Mouse (Mus musculus): Measurements from ENCODE around the gene Ccdc167.

Gene Ccdc167

DNA sequence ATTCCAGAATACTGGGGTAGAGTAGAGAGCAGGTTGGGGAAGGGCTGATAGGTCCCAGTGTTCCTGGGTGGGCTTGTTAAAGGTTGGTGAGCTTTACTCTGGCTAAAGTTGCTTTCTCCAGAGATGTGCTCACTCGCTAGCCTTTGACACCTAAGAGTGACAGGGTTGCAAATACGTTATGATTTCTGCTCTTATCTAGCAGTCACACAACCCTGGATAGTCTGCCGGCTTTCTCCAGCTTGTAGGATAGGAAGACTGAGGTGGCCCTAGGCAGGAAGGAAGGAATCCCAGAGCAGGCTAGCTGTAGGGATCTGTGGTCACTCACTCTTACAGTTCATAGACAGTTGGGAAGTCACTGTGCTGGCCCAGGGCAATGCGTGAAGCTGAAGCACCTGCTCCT lies 32.6 kb downstream of the Ccdc167 start:
- no peak for DNase-seq

DNA sequence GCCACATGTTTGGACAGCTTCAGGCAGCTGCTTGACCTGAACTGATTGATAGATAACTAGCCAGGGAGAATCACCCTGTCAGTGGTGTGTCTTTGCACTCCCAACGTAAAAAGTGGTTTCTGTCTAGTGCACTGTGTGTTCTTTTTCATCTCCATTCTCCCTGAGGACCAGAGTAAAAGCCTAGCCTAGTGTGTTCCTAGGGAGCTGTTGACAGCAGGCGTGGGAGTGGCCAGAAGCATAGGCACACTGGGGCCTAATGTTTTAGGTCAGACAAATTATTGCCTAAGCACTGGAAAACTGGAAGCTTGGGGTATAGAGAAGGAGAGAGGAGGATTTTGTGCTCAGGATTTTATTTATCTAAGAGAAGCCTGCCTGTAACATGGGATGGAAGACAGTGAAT lies 33.7 kb downstream of the Ccdc167 start:
- DNase-seq = no peak

DNA sequence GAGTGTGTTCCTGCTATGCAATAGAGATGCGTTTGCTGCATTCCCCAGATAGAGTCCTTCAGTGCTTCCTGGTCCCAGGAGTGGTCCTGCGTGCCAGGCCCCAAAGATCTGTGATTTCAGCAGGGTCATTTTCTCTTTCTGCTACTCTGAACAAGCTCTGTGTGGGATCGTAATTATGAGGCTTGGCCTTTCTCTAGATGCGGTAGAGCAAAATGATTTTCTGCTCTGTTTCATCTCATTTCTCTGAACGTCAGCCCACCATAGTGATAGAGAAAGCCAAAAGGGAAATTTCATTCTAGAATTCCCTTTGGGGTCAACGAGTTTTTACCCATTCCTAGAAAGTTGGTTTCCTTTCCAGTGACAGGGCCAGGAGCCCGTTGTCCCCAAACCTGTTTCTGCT lies 34.6 kb downstream of the Ccdc167 start:
- no peak for DNase-seq

DNA sequence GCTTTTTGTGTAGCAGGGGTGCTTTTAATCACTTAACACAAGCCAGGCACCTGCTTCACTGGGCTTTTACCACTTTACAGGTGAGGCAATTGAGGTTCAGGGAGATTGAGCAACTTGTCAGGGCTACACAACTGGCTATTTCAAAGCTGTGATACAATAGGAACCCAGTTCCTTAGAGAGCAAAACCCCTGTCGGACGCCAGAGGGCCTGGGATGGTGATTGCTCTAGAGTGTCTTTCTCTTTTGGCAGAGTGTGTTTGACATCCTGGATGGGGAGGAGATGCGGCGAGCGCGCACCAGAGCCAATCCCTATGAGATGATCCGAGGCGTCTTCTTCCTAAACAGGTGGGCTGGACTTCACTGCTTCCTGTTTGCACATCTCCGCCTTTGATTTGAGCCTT lies 35.2 kb downstream of the Ccdc167 start:
- DNase-seq = no peak

DNA sequence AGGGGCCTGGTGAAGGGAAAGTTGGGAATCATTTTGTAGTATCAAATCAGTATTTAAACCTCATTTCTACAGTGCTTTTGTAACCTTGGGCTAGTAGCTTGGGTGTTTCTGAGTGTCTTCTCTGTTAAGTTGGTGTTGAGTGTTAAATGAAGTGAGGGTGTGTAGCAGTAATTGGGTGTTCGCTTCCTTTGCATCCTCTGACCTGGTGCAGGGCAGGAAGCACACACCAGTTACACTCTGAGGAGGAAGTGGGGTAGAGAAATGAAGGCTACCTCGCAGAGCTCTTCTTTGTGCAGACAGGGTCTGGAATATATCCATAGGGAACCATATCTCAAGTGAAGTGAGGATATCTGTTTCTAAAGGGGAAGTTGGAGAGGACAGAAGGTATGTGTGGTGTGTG lies 35.9 kb downstream of the Ccdc167 start:
- DNase-seq = no peak

DNA sequence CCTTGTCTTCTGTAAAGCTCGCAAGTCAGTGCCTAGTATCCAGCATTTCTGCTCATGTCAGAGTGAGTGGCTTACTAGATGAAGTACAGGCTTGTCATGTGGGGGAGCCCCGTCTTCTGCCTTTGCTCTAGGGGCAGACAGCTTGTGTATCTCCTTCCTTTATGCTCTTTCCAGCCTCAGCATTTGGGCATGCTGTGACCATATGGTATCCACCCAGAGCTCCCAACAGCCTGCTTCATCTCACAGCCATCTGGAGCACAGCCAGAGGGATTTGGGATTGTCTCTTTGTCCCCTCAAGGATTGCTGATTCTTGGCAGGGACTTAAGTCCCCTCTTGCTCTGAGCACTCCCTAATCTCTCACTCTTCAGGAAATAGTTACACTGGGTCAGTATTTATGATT lies 36.7 kb downstream of the Ccdc167 start:
- peak; percentile 26 for DNase-seq

DNA sequence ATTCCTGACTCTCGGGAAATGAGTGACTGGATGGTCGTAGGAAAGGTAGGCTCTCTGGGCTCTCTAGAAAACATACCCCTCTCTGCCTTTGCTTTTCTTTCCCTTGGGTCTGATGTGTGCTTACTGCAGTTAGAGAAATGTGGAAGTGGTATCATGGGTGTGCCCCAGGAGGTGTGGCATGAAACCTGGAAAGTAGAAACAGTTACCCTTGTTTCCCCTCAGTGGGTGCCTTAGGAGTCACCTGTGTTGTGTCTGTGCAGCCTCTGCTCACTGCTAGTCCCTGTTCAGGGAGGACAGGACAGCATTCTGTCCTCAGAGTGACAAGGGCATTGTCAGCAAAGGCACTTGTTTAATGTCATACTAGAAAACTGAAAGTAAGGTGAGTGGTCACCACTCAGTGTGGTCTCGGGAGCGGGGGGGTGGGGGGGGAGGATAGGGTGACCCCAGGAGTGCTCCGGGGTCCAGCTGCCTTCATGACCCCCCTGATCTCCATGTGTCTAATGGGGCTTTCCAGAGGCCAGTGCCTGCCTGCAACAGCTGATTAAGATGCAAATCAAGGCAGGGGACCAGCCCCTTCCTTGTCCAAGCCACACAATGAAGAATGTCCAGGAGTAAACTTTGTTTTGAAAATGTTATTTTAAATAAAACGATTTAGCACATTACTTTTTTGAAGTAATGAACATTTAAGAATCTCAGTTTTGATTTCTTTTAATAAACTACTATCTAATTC lies 37.6 kb downstream of the Ccdc167 start:
- DNase-seq = no peak

DNA sequence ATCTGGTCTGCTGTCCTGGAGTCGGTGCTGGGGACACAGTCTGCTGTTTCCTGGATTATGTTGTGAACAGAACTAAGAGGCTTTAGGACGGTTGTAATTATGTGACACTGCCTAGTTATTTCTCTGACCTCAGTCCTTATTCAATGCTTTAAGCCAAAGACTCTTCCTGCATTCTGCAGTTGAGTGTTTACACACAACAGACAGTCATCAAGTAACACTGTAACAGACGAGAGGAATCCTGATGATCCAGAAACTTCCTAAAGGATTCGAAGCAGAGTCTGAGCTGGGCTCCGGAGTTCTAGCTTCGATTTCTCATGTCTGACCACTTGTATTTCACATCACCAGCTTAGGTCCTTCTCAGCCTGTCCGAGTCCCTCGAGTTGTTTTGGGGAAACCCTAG lies 38.3 kb downstream of the Ccdc167 start:
- no peak for DNase-seq

DNA sequence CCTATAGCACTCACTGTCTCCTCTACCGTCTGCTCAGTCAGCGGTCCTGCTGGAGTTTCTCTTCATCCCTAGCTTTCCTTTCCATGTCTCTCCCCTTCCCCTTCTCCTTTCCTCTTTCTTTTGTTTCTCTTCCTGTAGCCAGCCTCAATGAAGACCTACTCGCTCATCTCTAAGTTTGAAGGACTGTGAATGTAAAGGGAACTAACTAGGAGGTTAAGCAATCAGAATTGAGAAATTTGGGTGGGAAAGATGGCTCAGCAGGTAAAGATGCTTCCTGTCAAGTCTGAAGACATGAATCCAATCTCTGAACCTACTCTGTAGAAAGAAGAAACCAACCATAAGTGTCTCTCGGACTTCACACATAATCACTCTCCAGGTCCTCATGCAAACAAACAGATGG lies 43.5 kb downstream of the Ccdc167 start:
- no peak for DNase-seq

DNA sequence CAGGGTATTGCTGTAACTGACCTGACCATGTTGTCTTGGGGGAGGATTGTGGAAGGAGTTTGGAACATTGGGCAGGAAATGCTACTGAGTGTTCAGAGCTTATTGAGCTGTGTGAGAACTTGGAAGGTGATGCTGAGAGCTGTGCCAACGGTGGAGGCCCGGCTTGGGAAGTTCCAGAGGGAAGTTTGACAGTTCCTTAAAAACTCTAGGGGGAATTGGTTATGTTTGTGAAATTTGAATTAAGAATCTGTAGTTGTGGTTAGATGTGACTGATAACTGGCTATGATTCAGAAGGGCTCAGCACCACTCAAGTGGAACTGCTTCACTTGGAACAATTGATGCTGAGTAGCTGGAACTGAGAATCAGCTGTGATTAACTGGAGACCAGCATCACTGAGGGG lies 45.8 kb downstream of the Ccdc167 start:
- no peak for DNase-seq

DNA sequence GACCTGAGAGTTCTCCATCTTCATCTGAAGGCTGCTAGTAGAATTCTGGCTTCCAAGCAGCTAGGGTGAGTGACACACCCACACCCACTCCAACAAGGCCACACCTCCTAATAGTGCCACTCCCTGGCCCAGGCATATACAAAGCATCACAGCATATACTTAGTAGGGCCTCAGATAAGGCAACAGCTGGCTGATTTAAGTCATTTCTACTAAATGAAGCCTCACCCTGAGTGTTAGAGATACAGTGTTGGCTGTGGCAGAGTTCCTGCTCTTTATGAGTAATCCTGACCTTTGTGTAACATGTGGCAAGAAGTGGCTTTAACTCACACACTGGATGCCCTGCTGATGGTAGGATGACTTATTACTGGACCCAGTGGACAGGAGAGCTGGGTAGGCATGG lies 46.9 kb downstream of the Ccdc167 start:
- DNase-seq = no peak

DNA sequence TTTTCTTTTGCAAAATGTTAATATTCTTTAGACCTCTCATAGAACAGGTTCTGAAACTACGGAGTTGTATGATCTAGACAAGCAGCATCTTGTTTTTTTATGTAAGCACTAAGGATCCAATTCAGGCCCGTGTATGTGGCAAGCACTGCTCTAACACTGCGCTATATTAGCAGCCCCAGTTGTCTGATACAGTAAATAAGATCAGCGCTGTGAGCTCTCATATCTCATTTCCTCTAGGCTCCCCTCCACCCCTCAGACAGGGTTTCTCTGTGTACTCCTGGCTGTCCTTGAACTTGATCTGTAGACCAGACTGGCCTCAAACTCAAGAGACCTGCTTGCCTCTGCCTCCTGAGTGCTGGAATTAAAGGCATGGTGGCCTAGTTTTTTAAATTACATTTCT lies 47.8 kb downstream of the Ccdc167 start:
- no peak for DNase-seq

DNA sequence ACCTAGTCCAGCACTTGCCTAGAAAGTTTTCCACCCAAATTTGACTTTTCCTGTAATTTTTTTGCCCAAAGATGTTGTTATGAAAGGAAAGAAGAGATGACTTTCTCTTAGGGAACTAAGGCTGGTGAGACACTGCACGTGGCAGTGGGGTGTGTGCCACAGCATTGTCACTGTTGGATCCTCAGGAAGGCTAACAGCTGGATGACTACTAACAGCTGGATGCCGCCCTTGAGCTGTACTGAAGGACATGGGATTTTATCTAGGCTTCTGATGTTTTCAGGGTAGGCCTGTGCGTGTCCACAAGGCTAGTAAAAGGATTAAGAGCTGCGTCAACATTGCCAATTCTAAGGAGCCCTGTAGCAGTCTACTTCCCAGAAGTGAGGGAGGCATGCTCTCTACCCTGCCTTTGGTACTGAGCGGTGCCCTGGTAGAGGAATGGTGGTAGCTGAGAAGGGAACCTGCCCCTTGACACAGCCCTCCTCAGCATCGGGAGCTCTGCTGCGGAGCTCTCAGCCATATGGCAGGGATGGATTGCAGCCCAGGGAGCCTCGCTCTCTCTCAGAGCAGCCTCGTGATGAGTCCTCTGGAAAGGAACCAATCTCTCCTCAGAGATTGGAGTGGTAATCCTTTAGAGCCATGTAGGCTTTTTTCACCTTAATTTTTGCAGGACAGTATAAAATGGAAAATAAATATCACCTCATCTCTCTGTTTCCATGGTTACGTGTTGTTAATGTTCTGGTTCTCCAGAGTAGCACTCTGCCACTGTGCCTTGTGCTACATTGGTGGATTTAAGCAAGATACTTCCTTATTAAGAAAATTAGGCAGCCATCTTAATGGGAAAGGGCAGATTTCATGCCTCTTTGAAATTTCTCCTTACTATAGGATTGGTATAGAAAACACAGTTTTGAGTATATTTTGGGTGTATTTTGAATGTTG lies 48.5 kb downstream of the Ccdc167 start:
- peak; percentile 35 for DNase-seq

DNA sequence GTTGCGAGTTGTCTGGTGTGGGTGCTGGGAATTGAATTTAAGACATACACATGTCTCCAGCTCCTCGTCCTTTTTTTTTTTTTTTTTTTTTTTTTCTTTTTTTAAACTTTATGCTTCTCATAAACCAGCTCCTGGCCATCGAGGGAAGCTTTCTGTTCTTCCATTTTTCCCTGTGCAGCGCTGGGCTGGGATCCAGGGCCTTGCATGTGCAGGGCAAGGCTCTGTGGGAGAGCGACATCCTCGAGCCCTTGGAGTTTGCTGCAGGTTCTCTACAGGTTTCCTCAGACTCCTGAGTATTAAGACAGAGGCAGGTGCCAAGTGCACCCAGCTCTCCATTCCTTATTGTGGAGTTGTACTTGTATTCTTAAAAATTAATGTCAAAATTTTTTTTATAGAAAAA lies 54.7 kb downstream of the Ccdc167 start:
- DNase-seq = no peak

DNA sequence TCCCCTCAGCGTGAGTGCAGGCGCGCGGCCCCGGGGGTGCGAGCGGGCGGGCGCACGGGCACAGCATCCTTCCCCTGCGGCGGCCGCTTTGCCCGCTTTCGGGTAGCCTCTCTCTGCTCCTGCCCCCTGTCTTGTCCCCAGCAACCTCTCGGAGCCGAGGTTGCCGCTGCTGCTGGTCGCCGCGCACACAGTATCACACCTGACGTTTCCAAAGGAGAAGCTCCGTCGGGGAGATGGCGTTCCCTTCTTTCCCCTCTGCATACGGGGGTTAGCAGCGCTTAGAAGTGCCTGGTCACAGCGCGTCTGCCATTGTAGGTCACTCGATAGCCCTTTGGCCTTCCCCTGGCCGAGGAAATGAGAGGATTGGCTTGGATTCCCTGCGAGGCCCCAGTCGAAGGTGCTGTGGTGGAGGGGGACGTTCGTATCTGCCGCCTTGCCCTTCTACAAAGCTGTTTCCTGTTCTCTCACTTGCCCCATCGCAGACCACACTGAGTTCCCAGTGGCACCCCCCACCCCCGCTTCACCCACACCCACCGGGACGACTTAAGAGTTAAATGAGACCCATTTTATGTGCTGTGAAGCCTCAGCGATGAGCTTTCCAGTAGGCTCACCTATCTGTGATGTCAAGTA lies 56.0 kb downstream of the Ccdc167 start:
- peak; percentile 23 for DNase-seq

DNA sequence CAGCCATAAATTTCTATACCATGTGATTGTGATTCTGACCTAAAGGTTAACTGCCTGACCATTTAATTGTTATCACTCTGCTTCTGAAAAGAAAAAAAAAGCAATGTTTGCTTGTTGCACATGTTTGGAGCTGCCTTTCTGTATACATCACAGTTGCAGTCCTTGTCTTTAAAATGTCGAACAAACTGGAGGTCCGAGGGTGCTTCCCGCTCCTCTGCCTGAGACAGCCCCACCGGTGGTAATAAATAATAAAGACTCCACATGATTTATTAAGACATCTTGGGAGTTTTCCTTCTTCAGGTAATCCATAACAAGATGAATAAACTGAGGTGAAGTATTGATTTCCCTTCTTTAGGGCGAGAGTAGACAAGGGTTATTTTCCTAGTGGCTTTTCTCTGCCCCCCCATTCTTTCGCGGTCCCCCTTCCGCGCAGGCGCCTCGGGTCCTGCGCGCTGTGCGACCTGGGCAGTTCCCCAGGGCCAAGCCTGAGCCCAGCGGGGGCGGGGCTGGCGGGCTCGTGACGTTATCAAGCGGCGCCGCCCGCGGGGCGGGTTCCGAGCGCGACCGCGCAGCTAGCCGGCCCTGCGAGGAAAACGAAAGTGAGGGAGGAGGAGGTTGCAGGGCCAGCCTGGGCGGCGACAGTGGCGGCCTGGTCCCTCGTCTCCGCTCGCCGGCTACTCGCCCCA lies 56.6 kb downstream of the Ccdc167 start, which contains the start of gene Cmtr1:
TSS of gene Cmtr1 (plus strand) at position 520 of the 686 bp plus-strand sequence.
- peak; percentile 94 for DNase-seq

DNA sequence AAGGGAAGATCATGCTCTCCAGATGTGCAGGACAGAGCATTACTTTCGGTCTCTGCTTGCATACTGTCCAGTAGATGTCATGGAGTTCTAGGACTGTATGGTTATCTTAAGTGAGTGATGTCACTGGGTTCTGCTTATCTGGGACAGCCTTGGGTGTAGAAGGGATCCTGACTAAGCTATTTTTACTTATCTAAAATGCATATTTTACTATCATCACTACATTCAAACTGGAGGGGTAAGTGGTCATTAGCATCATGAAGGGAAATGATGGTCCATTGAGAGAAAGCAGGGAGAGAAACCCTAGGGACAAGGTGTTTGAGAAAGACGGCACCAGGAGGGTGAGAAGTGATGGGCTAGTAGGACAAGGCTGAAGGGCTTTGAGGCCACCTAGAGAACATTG lies 58.6 kb downstream of the Ccdc167 start:
- no peak for DNase-seq

DNA sequence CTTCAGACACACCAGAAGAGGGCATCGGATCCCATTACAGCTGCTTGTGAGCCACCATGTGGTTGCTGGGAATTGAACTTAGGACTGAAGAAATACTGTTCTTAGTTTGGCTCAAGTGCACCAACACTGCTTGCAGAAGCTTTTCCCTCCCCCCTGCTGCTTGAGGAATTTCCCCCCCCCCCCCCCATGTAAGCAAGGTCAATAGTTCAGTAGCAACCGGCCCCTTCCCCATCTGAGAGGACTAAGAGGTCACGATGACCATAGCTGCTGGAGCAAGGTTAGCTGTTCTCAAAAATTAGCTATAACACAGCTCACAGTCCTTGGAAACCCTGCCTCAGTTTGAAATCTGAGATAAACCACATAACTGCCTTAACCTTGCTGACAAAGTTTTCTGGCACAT lies 74.6 kb downstream of the Ccdc167 start:
- no peak for DNase-seq

DNA sequence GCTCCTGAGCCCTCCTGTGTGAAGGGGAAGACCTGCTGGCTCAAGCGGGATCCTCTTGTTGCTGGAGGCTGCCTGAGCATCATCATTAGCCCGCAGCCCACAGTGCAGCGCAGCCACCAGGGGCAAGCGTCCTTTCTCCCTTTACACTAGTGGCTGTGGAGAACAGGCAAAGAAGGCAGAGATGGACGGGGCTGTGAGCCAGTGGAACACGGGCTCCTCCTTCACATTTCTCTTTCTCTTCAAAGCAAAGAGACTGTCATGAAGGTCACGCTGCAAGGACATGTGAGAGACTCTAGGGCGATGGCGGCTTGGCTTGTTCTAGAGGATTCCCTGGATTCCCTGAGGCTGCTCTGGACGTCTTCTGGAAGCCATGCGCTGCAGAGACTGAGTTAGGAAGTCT lies 75.9 kb downstream of the Ccdc167 start:
- DNase-seq = no peak

DNA sequence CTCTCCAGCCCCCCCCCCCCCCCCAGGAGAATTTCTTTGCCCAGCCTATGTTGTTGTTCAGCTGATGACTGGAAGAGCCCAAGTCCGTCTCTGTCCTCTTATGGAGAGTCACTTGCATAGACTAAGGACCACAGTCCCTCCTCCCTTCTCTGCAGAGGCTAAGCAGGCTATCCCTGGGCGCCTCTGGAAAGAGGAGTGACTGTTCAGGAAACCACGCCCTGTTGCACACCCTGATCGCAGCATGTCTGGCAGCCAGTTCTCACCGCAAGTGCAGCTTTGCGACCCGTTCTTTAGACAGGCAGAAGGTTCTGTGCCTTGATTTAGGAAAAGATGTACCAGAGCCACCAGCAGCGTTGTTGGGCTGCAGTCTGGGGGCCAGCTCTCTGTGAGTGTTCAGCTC lies 78.9 kb downstream of the Ccdc167 start:
- no peak for DNase-seq

DNA sequence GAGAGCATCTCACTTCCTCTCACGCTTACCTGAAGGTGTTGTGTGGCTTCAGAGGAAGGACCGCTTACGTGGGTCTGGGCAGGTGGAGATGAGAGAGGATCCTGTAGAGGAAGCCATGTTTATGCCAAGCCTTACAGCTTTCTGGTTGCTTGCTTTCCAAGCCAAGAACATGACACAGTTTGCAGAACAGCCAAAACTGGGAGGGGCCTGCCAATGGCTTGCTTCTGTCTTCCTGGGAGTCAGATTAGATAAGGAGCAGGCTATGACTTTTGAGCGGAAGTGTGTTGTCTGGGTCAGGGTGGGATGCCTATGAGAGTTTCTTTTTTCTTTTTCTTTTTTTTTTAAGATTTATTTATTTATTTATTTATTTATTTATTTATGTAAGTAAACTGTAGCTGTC lies 79.5 kb downstream of the Ccdc167 start:
- no peak for DNase-seq
